Mouse (Mus musculus): ENCODE results near the gene Cyba.

GRCm38 (mm10) chr8:122390758-122391157 is 42.0 kb downstream of the Cyba start:
- TF ChIP-seq CTCF (IDR thresholded peaks at IDR 0.05; ENCODE audit: extremely low read depth, insufficient read length, insufficient replicate concordance, low read depth, low read length) (no peak), POLR2A (IDR thresholded peaks at IDR 0.05; ENCODE audit: low read depth, low read length) (no peak)

Measured in small intestine, adult 2 months (tissue).